Mouse (Mus musculus) spleen, adult 18-20 months (tissue): ENCODE measurements around the gene Dap.

Experiments used
- DNase-seq, 2 experiments: peaks; one replicate each; pipeline ENCODE4 v3.0.0; 2022; ENCODE audit warnings: mixed read lengths in 2 of 2

Dap gene

DNA sequence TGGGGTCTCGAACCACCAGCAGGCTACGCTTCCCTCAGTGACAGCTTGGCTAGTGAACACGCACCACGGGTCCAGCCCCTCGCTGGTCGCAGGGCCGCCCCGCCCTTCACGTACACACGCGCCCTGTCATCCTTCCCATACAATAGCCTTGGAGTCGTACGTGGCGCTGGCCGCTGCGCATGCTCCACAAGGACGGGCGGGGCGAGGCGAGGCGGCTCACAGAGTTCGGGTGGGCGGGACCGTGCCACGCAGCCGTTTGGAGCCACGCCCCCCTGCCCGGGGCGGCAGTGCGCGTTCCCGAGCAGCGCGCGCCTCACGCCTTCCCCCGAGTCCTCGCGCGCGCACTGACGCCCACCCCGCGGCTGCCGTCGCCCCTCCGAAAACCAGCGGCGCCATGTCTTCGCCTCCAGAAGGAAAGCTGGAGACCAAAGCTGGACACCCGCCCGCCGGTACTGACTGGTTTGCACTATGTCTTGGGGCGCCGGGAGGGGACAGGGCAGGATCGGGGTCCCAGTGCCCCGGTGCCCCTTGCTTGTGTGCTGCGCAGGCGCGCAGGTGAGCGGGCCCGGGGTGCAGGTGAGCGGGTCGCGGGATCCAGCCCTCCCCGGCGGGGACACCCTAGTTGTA is at the start of gene Dap:
Gene Dap (plus strand): TSS at position 180 of the 627 bp plus-strand sequence.
- DNase-seq: peak; percentile 93 to 96

GRCm38 (mm10) chr15:31176566-31176965 is 47.5 kb upstream of the Dap start:
- DNase-seq: no peak

- DNase-seq: no peak
Observed at GRCm38 (mm10) chr15:31184651-31185443, 39.3 kb upstream of the Dap start.

- DNase-seq: no peak
Observed at GRCm38 (mm10) chr15:31185506-31185905, 38.6 kb upstream of the Dap start.

DNA sequence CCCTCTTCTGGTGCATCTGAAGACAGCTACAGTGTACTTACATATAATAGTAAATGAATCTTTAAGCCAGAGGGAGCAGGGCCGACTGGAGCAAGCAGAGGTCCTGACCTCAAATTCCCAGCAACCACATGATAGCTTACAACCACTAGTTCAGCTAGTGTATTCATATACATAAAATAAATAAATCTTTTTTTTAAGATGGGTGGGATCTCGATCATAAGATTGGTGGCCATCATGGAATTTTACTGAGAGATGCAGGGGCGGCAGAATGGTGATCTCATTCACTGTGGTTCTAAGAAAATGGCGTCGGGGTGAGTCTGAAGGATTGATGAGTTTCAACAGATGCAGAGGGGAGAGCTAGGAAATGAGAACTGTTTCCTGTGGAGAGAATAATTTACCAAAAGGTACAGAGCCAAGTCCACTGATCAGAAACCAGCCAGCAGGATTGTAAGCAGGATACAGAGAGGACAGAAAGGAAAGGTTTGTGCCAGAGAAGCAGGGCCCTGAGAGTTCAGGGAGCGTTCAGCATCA is 37.7 kb upstream of the Dap start:
- no peak for DNase-seq

DNA sequence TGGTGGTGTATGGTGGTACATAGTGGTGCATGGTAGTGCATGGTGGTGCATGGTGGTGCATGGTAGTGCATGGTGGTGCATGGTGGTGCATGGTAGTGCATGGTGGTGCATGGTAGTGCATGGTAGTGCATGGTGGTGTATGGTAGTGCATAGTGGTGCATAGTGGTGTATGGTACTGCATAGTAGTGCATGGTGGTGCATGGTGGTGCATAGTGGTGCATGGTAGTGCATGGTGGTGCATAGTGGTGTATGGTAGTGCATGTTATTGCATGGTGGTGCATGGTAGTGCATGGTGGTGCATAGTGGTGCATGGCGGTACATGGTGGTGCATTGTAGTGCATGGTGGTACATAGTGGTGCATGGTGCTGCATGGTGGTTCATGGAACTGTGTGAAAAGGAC is 31.6 kb upstream of the Dap start:
- DNase-seq: no peak

- no peak for DNase-seq
Observed at GRCm38 (mm10) chr15:31195776-31196175, 28.3 kb upstream of the Dap start.

- no peak for DNase-seq
Observed at GRCm38 (mm10) chr15:31207346-31208093, 16.6 kb upstream of the Dap start.

DNA sequence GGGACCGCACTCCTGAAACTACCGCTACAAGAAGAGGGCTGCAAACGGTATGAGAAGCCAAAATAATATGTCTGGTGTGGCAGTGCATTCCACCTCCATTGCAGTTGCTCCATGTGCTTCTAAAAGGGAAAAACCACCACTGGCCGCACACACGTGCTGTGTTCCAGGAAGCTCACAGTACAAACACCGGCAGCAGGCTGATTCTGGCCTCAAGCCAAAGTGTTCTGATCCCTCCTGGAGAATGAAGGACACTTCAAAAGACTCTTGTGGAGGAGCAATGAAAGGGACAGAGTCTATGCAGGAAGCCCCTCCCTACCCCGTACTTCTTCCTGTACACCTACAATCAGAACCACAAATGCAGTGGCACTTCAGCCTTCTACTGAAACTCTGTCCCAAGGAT is 12.2 kb upstream of the Dap start:
- DNase-seq: no peak

- DNase-seq: no peak
Observed at GRCm38 (mm10) chr15:31213619-31214270, 10.4 kb upstream of the Dap start.

GRCm38 (mm10) chr15:31222216-31222615 is 1.9 kb upstream of the Dap start:
- DNase-seq: no peak

DNA sequence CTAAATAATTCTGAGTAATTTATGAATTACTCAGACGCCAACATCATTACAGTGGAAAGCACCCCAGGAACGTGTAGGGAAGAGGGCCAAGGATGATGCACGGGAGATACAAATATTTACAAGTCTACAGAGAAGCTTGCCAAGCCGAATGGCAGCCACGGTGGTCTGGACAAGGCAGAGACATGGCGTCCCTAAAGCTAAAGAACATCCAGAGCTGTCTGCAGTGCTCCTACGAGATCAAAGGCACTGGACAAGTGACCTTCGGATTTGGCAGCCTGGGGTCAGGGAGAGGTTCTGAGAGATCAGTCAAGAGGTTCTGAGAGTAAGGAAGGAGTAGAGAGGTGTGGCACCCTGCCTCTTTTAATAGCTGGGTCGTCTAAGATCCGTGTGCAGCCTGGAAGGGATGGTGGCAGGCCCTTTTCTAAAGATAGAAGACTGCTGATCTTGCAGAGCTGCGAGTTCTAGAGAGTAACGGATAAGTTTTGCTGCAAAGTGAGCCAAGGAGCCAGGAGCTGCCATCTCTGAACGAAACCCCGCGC is 449 bp upstream of the Dap start:
- DNase-seq: no peak

GRCm38 (mm10) chr15:31224806-31225642 is 910 bp downstream of the Dap start:
- peak in 1 of 2 experiments; percentile 11 for DNase-seq

DNA sequence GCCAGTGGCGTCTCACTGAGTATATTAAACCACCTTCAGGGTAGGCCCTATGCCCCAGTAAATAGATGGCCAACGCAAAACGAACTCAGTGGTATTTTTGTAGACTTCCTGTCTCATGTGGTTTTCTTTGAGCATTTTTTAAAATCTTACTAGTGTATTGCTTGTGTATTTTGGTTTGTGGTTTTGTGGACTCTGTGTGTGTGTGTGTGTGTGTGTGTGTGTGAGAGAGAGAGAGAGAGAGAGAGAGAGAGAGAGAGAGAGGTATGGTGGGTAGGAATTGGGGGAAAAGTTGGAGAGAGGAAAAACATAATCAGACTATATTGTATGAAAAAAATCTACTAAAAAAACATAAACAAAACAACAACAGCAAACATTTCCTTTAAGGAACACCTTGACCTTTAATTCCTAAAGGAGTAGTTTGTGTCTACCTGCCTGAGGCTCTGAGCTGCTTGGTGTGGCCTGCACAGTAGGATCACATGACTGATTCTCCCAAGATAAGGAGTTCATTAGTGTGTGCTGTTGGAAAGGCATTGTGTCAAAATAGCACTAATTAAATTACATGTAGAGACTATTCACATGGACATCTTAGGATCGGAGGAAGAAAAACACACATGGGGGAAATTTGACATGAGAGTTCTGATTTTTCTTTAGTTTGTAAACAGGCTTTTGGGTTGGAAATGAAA is 1.7 kb downstream of the Dap start:
- no peak for DNase-seq

DNA sequence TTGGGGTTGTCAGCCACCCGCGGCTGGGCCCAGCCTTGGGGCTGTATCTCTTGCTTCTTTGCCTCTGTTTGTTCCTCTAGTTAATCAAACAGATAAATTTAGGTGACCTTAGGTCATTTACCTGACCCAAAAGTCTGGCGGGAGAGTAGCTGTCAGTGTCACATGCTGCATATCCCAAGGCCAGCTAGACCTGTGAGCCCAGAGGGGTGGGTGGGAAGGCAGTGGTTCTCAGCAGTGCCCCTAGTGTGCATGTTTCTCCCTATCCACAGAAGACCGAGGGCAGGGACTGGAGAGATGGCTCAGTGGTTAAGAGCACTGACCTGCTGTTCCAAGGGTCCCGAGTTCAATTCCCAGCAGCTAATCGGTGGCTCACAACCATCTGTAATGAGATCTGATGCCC is 2.4 kb downstream of the Dap start:
- peak in 1 of 2 experiments; percentile 9 for DNase-seq

- no peak for DNase-seq
Observed at GRCm38 (mm10) chr15:31227793-31228192, 3.7 kb downstream of the Dap start.

DNA sequence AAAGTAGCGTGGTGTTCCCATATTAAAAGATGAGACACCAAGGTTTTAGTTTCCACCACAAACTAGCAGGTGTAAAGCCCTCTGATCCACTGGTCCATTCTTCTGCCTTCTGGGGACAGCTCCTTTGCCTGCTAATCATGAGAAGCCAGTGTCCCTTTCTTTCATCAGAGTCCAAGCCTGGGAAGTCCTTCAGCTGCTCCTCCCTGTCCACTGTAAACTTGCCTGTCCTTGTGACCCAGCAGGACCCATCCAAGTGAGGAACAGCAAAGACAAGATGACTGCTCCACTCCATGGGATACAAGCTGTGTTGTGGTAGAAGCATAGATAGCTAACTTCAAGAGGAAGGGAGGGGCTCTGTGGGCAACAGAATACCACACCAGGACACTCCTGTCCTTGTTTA is 8.9 kb downstream of the Dap start:
- no peak for DNase-seq

GRCm38 (mm10) chr15:31235794-31236548 is 11.9 kb downstream of the Dap start:
- DNase-seq: no peak

DNA sequence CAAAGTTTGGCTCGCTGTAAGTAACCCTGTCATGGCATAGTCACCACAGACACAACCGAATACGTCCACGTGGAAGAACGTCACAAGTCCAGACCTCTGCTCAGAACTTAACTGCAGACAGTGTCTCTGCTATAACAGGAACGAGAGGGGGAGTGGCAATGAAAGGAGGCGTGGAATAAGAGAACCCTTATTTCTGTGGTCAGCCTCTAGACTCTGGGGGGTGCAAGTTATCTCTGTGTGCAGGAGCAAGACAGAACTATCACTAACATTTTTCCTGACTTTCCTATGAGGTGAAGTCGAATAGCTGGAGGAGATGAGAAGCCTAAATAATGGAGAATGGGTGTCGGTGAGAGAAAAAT is 12.4 kb downstream of the Dap start:
- no peak for DNase-seq

- no peak for DNase-seq
Observed at GRCm38 (mm10) chr15:31237368-31237767, 13.3 kb downstream of the Dap start.
